Mouse (Mus musculus): Measurements from ENCODE around the gene Rnaseh2b. TPM values are rescaled to one million over a fixed set of nuclear protein-coding genes. Genes with fewer than 3 reads are reported as not detected.

Gene Rnaseh2b
- polyA plus RNA-seq, 1 experiment from 2014 or later = 69.1 TPM

DNA sequence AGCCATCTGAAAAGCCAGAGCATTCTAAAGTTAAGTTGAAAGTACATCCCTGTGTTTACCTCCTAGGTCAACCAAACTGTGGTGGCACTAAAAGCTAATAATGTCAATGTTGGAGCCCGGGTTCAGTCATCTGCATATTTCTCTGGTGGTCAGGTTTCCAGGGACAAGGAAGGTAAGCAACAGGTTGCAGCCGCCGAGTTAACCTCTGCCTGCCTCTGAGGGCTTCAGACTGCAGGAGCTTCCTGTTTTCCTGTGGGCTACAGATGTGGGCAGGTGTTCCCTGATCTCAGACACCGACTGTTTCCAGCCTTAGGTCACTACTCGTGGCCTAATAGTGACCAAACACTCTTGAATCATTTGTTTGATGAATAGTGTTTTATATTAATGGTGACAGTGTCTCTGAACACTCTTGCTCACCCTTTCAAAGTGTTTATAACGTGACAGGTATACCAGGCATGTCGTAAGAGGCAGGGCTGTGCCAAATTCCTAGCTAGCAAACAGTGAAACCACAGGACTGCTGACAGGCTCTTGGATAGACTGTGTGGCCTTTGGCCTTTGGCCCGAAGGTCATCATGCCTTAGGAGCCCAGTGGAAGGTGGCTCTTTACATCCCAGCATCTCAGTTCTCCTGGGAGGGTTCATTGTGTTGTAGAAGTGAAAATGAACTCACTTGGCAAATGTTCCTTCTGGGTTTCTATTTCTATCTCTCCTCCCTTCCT, 69.0 kb downstream of the Rnaseh2b start:
- Histone ChIP-seq H3K9ac (no peak overlapping the region; the same call in 1 of the 2 replicates), H3K4me3 (no peak overlapping the region), H3K27ac (ENCODE audit: poor library complexity, severe bottlenecking) (no peak overlapping the region), H3K36me3 (peaks cover 41% of the 10 kb centered on the region), H3K4me1 (replicated peaks) (no peaks in the 10 kb centered on the region), H3K9me3 (replicated peaks) (no peaks in the 10 kb centered on the region), H3K27me3 (replicated peaks) (no peaks in the 10 kb centered on the region), H3K4me2 (no peak overlapping the region)
- 80% methylated on average over 8 of the region's 8 CpGs for WGBS
- ATAC-seq (ENCODE audit: insufficient number of reproducible peaks, low FRiP score) = no peak

DNA sequence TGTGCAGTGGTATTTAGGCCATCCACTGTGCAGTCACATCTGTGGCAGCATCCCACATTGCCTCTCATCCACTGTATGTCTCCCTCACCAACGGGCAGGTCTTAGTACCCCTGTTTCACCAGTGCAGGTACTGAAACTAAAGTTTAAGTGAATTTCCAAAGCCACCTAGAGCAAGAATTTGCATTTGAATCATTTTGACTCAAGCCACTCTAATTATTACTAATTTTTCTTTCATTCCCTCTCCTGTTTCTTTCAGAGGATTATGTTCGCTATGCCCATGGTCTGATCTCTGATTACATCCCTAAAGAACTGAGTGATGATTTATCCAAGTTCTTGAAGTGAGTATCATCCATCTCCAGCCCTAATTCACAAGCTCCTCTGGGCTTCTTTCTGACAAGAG, 71.4 kb downstream of the Rnaseh2b start:
- H3K4me2 ChIP-seq = no peak overlapping the region
- H3K36me3 ChIP-seq = peaks cover 56% of the 10 kb centered on the region
- H3K9me3 ChIP-seq (replicated peaks) = no peaks in the 10 kb centered on the region
- H3K9ac ChIP-seq = no peak overlapping the region
- H3K4me3 ChIP-seq = no peak overlapping the region
- WGBS = 82% methylated on average over 2 of the region's 2 CpGs
- ATAC-seq (ENCODE audit: insufficient number of reproducible peaks, low FRiP score) = no peak
- no peaks in the 10 kb centered on the region for H3K27me3 ChIP-seq (replicated peaks)
- H3K27ac ChIP-seq (ENCODE audit: poor library complexity, severe bottlenecking) = no peak overlapping the region
- no peaks in the 10 kb centered on the region for H3K4me1 ChIP-seq (replicated peaks)

DNA sequence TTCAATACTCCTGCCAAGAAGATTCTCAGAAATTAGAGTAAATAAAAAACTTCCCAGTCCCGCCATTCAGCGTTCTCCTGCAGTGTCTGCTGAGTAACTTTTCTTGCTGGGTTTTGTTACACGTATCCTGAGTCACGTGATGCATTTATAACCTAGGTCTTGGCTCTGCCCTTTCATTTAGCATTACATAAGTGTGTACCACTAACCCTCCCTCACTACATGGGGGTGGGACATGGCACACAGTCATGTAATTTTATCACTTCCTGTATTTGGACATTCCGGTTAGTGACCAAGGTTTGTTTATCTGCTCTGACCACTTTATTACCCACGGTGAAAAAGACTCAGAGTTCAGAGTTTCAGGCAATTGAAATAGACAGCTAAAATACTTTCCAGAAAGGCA, 78.4 kb downstream of the Rnaseh2b start:
- Histone ChIP-seq H3K36me3 (peaks cover 39% of the 10 kb centered on the region), H3K4me2 (no peak overlapping the region), H3K27ac (ENCODE audit: poor library complexity, severe bottlenecking) (no peak overlapping the region), H3K27me3 (replicated peaks) (no peaks in the 10 kb centered on the region), H3K4me1 (replicated peaks) (peaks cover 30% of the 10 kb centered on the region), H3K9me3 (replicated peaks) (no peaks in the 10 kb centered on the region), H3K4me3 (no peak overlapping the region), H3K9ac (no peak overlapping the region)
- 69% methylated on average over 6 of the region's 6 CpGs for WGBS
- no peak for ATAC-seq (ENCODE audit: insufficient number of reproducible peaks, low FRiP score)

DNA sequence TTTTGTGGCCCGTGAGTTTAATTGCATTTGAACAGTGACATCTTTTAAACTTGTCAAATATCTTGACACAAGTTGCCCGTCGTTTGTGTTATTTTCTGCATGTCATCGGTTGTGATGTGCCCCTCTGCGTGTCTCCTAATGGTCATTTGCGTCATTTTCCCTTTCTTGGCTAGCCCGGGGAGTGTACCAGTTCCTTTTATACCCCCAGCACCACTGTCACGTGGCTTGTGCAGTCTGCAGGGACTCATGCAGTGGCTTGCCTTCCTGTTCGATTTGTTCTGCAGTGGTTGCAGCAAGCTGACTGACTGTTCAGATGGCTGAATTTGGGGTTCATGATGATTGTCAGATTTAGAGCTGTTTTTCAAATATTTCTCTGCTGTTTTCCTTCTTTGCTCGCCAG, 81.6 kb downstream of the Rnaseh2b start:
- Histone ChIP-seq H3K4me2 (peak overlapping the region; percentile 34), H3K27ac (ENCODE audit: poor library complexity, severe bottlenecking) (peak overlapping the region; percentile 83), H3K9ac (peak overlapping the region; percentile 28; the same call in 1 of the 2 replicates), H3K4me3 (no peak overlapping the region), H3K36me3 (peaks cover 16% of the 10 kb centered on the region), H3K27me3 (replicated peaks) (no peaks in the 10 kb centered on the region), H3K9me3 (replicated peaks) (no peaks in the 10 kb centered on the region), H3K4me1 (replicated peaks) (peaks cover 44% of the 10 kb centered on the region)
- no peak for ATAC-seq (ENCODE audit: insufficient number of reproducible peaks, low FRiP score)
- WGBS = 53% methylated on average over 10 of the region's 10 CpGs

DNA sequence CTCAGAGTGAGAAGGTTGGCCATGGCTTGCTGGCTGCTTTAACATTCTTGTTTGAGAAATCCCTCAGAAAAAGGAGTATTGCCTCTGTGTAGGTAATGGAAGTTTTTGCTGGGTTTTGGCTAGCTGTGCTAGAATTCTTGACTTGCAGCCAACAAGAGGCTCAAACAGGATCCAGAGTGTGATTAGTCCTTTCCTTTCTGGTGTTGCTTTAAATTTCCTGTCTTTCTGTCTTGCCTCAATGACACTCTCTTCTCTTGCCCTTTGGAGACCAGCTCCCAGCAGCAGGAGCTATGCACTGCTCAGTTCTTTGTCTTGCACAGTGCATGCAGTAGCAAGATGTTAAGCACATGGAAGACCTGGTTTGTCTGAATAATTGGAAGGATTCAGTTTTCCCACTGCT, 83.3 kb downstream of the Rnaseh2b start:
- peak; percentile 82 for ATAC-seq (ENCODE audit: insufficient number of reproducible peaks, low FRiP score)
- peaks cover 42% of the 10 kb centered on the region for H3K4me1 ChIP-seq (replicated peaks)
- H3K9me3 ChIP-seq (replicated peaks) = 0 out of 2 replicates have a peak, but pooled peaks cover 10% of the 10 kb centered on the region
- H3K4me2 ChIP-seq = no peak overlapping the region
- no peak overlapping the region for H3K4me3 ChIP-seq
- H3K27me3 ChIP-seq (replicated peaks) = no peaks in the 10 kb centered on the region
- H3K36me3 ChIP-seq = peaks cover 8% of the 10 kb centered on the region
- H3K9ac ChIP-seq = no peak overlapping the region
- peak overlapping the region; percentile 83 for H3K27ac ChIP-seq (ENCODE audit: poor library complexity, severe bottlenecking)

- no peaks in the 10 kb centered on the region for H3K27me3 ChIP-seq (replicated peaks)
- H3K4me1 ChIP-seq (replicated peaks) = peaks cover 42% of the 10 kb centered on the region
- peak; percentile 52; the same call in 1 of the 2 replicates for ATAC-seq (ENCODE audit: insufficient number of reproducible peaks, low FRiP score)
- H3K4me3 ChIP-seq = no peak overlapping the region
- peak overlapping the region; percentile 76 for H3K27ac ChIP-seq (ENCODE audit: poor library complexity, severe bottlenecking)
- WGBS = 64% methylated on average over 2 of the region's 2 CpGs
- H3K9me3 ChIP-seq (replicated peaks) = 0 out of 2 replicates have a peak, but pooled peaks cover 10% of the 10 kb centered on the region
- H3K4me2 ChIP-seq = no peak overlapping the region
- H3K36me3 ChIP-seq = peaks cover 8% of the 10 kb centered on the region
- no peak overlapping the region for H3K9ac ChIP-seq
These were observed 83.7 kb downstream of the Rnaseh2b start for GRCm38 (mm10) chr14:62376115-62376514.

DNA sequence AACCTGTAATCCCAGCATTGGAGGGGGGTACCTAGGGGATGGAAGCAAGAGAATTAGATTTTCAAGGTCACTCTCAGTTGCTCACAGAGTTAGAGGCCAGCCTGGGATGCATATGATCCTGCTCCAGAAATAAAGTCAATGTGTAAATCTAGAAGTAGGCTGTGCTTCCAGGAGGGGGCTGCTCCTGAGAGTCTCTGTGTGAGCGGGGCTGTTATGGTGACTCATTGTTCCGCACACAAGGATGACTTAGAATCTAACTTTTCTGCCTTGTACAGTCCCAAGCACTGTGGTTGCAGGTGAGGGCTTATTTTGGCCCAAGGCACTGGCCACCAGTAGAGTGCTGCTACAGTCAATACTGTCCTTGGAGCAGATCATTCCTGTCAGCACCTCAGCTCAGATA, 87.0 kb downstream of the Rnaseh2b start:
- 0 out of 2 replicates have a peak, but pooled peaks cover 10% of the 10 kb centered on the region for H3K9me3 ChIP-seq (replicated peaks)
- 0 out of 2 replicates have a peak overlapping the region, but pooled peaks have one; percentile 6 for H3K27ac ChIP-seq (ENCODE audit: poor library complexity, severe bottlenecking)
- peaks cover 28% of the 10 kb centered on the region for H3K4me1 ChIP-seq (replicated peaks)
- 92% methylated on average over 2 of the region's 2 CpGs for WGBS
- H3K27me3 ChIP-seq (replicated peaks) = no peaks in the 10 kb centered on the region
- H3K9ac ChIP-seq = no peak overlapping the region
- H3K4me2 ChIP-seq = no peak overlapping the region
- H3K4me3 ChIP-seq = no peak overlapping the region
- H3K36me3 ChIP-seq = no peaks in the 10 kb centered on the region
- no peak for ATAC-seq (ENCODE audit: insufficient number of reproducible peaks, low FRiP score)

DNA sequence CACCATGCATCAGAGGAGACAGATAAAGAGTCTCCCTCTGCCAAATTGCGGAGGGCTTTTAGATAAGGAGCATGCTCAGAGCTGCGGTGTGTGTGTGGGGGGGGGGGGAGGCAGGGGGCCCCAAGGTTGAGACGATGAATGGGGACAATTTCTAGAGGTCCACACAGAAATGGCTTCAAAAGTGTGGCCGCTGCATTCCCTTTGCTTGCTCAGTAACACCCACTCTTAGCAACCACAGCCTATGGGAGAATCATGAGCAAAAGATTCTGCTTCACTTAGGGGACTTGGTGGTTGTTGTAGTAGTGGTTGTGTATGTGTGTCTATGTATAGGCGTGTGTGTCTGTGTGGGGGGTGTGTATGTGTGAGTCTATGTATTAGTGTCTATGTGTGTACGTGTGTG, 88.2 kb downstream of the Rnaseh2b start:
- Histone ChIP-seq H3K36me3 (no peaks in the 10 kb centered on the region), H3K27ac (ENCODE audit: poor library complexity, severe bottlenecking) (no peak overlapping the region), H3K4me1 (replicated peaks) (peaks cover 18% of the 10 kb centered on the region), H3K4me3 (no peak overlapping the region), H3K9ac (no peak overlapping the region), H3K9me3 (replicated peaks) (0 out of 2 replicates have a peak, but pooled peaks cover 10% of the 10 kb centered on the region), H3K4me2 (no peak overlapping the region), H3K27me3 (replicated peaks) (no peaks in the 10 kb centered on the region)
- 61% methylated on average over 6 of the region's 6 CpGs for WGBS
- ATAC-seq (ENCODE audit: insufficient number of reproducible peaks, low FRiP score) = no peak

GRCm38 (mm10) chr14:62383109-62383508, 90.7 kb downstream of the Rnaseh2b start:
- no peak overlapping the region for H3K4me3 ChIP-seq
- no peaks in the 10 kb centered on the region for H3K36me3 ChIP-seq
- no peaks in the 10 kb centered on the region for H3K27me3 ChIP-seq (replicated peaks)
- 0 out of 2 replicates have a peak, but pooled peaks cover 10% of the 10 kb centered on the region for H3K9me3 ChIP-seq (replicated peaks)
- H3K9ac ChIP-seq = no peak overlapping the region
- ATAC-seq (ENCODE audit: insufficient number of reproducible peaks, low FRiP score) = no peak
- 84% methylated on average over 3 of the region's 3 CpGs for WGBS
- H3K27ac ChIP-seq (ENCODE audit: poor library complexity, severe bottlenecking) = no peak overlapping the region
- peaks cover 5% of the 10 kb centered on the region; the same call in 1 of the 2 replicates for H3K4me1 ChIP-seq (replicated peaks)
- H3K4me2 ChIP-seq = no peak overlapping the region

GRCm38 (mm10) chr14:62383786-62384299, 91.5 kb downstream of the Rnaseh2b start:
- Histone ChIP-seq H3K4me2 (no peak overlapping the region), H3K27me3 (replicated peaks) (no peaks in the 10 kb centered on the region), H3K4me3 (no peak overlapping the region), H3K9me3 (replicated peaks) (0 out of 2 replicates have a peak, but pooled peaks cover 10% of the 10 kb centered on the region), H3K4me1 (replicated peaks) (0 out of 2 replicates have a peak, but pooled peaks cover 4% of the 10 kb centered on the region), H3K27ac (ENCODE audit: poor library complexity, severe bottlenecking) (no peak overlapping the region), H3K36me3 (no peaks in the 10 kb centered on the region), H3K9ac (no peak overlapping the region)
- ATAC-seq (ENCODE audit: insufficient number of reproducible peaks, low FRiP score) = no peak
- WGBS = 81% methylated on average over 3 of the region's 3 CpGs

GRCm38 (mm10) chr14:62389064-62389728, 96.8 kb downstream of the Rnaseh2b start:
- 0 out of 2 replicates have a peak overlapping the region, but pooled peaks have one; percentile 35 for H3K27ac ChIP-seq (ENCODE audit: poor library complexity, severe bottlenecking)
- H3K27me3 ChIP-seq (replicated peaks) = no peaks in the 10 kb centered on the region
- no peaks in the 10 kb centered on the region for H3K36me3 ChIP-seq
- H3K4me1 ChIP-seq (replicated peaks) = peaks cover 13% of the 10 kb centered on the region; the same call in 1 of the 2 replicates
- WGBS = 66% methylated on average over 6 of the region's 6 CpGs
- ATAC-seq (ENCODE audit: insufficient number of reproducible peaks, low FRiP score) = no peak; the same call in 1 of the 2 replicates
- H3K9me3 ChIP-seq (replicated peaks) = no peaks in the 10 kb centered on the region
- H3K9ac ChIP-seq = no peak overlapping the region
- H3K4me3 ChIP-seq = no peak overlapping the region
- no peak overlapping the region for H3K4me2 ChIP-seq

Measured in heart, embryonic 12.5 days (tissue).